Mouse (Mus musculus): ENCODE measurements around the gene Acsl6.

The Acsl6 gene

GRCm38 (mm10) chr11:54396686-54397085 is 93.1 kb downstream of the Acsl6 start:
- 80% methylated on average over 1 of the region's 1 CpGs for WGBS

GRCm38 (mm10) chr11:54398058-54398457 is 94.5 kb downstream of the Acsl6 start:
- 91% methylated on average over 4 of the region's 4 CpGs for WGBS

GRCm38 (mm10) chr11:54400803-54401202 is 97.2 kb downstream of the Acsl6 start:
- 96% methylated on average over 20 of the region's 20 CpGs for WGBS

GRCm38 (mm10) chr11:54404885-54405284 is 101.3 kb downstream of the Acsl6 start:
- 84% methylated on average over 4 of the region's 4 CpGs for WGBS

GRCm38 (mm10) chr11:54406930-54407546 is 103.4 kb downstream of the Acsl6 start:
- WGBS = 79% methylated on average over 4 of the region's 4 CpGs

GRCm38 (mm10) chr11:54413017-54413416 is 109.4 kb downstream of the Acsl6 start:
- 33% methylated on average over 6 of the region's 6 CpGs for WGBS

Measured in cerebral cortex, adult 2 months (tissue).